In genomic region chr15:10487246-10487645, GRCm38 (mm10) we compare ENCODE assay signal across 8 mouse cellular contexts. TPM values are rescaled to one million over a fixed set of nuclear protein-coding genes. Genes with fewer than 3 reads are reported as not detected.
DNase-seq lines count a peak whose midpoint lies in the region; ATAC-seq and TF ChIP-seq lines count a peak whose summit lies in the region.

No protein-coding gene starts in this region.

- no peak overlapping the region for H3K9ac ChIP-seq in lung, embryonic 14.5 days
- H3K9ac ChIP-seq in embryonic facial prominence, embryonic 15.5 days, result no peak overlapping the region
- no peak overlapping the region for H3K9ac ChIP-seq in stomach, embryonic 14.5 days (replicated peaks; ENCODE audit: low read depth, low read length)

- no peaks in the 10 kb centered on the region for H3K4me1 ChIP-seq in lung, embryonic 14.5 days (ENCODE audit: insufficient read depth)
- H3K4me1 ChIP-seq in embryonic facial prominence, embryonic 15.5 days, result peaks cover 25% of the 10 kb centered on the region
- H3K4me1 ChIP-seq in limb, embryonic 10.5 days, result peaks cover 17% of the 10 kb centered on the region
- peaks cover 3% of the 10 kb centered on the region; the same call in 1 of the 2 replicates for H3K4me1 ChIP-seq in stomach, embryonic 14.5 days (ENCODE audit: control insufficient read depth, insufficient read depth, low read length)

- WGBS in lung, embryonic 14.5 days, result 60% methylated on average over 2 of the region's 2 CpGs
- WGBS in embryonic facial prominence, embryonic 15.5 days, result 47% methylated on average over 2 of the region's 2 CpGs
- WGBS in limb, embryonic 10.5 days, result 69% methylated on average over 2 of the region's 2 CpGs
- 62% methylated on average over 2 of the region's 2 CpGs for WGBS in stomach, embryonic 14.5 days

- peak overlapping the region; percentile 81 for H3K4me2 ChIP-seq in lung, embryonic 14.5 days
- peak overlapping the region; percentile 77 for H3K4me2 ChIP-seq in embryonic facial prominence, embryonic 15.5 days (replicated peaks)
- peak overlapping the region; percentile 46 for H3K4me2 ChIP-seq in stomach, embryonic 14.5 days (replicated peaks; ENCODE audit: low read depth, low read length)

- no peak for ATAC-seq in lung, embryonic 14.5 days (ENCODE audit: insufficient read depth)
- ATAC-seq in embryonic facial prominence, embryonic 15.5 days (ENCODE audit: insufficient number of reproducible peaks, low FRiP score, low TSS enrichment, low read depth), result no peak
- ATAC-seq in stomach, embryonic 14.5 days (ENCODE audit: insufficient number of reproducible peaks, insufficient read depth, low FRiP score, low read depth), result no peak
- no peak for ATAC-seq in monocyte, adult 5-6 weeks (replicated peaks; ENCODE audit: insufficient number of reproducible peaks, low FRiP score, low TSS enrichment, poor library complexity, severe bottlenecking)
- ATAC-seq in frontal cortex, adult (ENCODE audit: low TSS enrichment), result no peak

- H3K27me3 ChIP-seq in lung, embryonic 14.5 days (ENCODE audit: insufficient read depth, low read length), result no peaks in the 10 kb centered on the region
- H3K27me3 ChIP-seq in embryonic facial prominence, embryonic 15.5 days, result no peaks in the 10 kb centered on the region
- no peaks in the 10 kb centered on the region for H3K27me3 ChIP-seq in limb, embryonic 10.5 days (ENCODE audit: low read depth, poor library complexity, severe bottlenecking)
- H3K27me3 ChIP-seq in stomach, embryonic 14.5 days (ENCODE audit: control insufficient read depth, insufficient read depth, low read length), result no peaks in the 10 kb centered on the region

- DNase-seq in lung, embryonic 14.5 days, result no peak
- DNase-seq in lung, adult 18-20 months, result no peak
- no peak for DNase-seq in limb, embryonic 10.5 days (ENCODE audit: low spot score)
- DNase-seq in ovary, postnatal 36 days (ENCODE audit: low spot score), result no peak

- H3K27ac ChIP-seq in lung, embryonic 14.5 days (ENCODE audit: low read depth), result no peak overlapping the region
- no peak overlapping the region for H3K27ac ChIP-seq in embryonic facial prominence, embryonic 15.5 days (replicated peaks)
- no peak overlapping the region for H3K27ac ChIP-seq in limb, embryonic 10.5 days
- H3K27ac ChIP-seq in stomach, embryonic 14.5 days (ENCODE audit: low read length), result no peak overlapping the region

- H3K4me3 ChIP-seq in lung, embryonic 14.5 days (ENCODE audit: low read depth, low read length), result peak overlapping the region; percentile 83
- peak overlapping the region; percentile 80; the same call in 1 of the 2 replicates for H3K4me3 ChIP-seq in embryonic facial prominence, embryonic 15.5 days (replicated peaks)
- peak overlapping the region; percentile 85 for H3K4me3 ChIP-seq in limb, embryonic 10.5 days
- peak overlapping the region; percentile 78; the same call in 1 of the 2 replicates for H3K4me3 ChIP-seq in stomach, embryonic 14.5 days (ENCODE audit: low read depth, low read length)

- H3K9me3 ChIP-seq in lung, embryonic 14.5 days (ENCODE audit: low read depth, low read length), result no peaks in the 10 kb centered on the region
- H3K9me3 ChIP-seq in embryonic facial prominence, embryonic 15.5 days (replicated peaks), result no peaks in the 10 kb centered on the region
- H3K9me3 ChIP-seq in limb, embryonic 10.5 days (replicated peaks), result no peaks in the 10 kb centered on the region
- H3K9me3 ChIP-seq in stomach, embryonic 14.5 days (ENCODE audit: control insufficient read depth, low read depth, low read length), result no peaks in the 10 kb centered on the region

- no peak for TF ChIP-seq CTCF in lung, embryonic 14.5 days (IDR thresholded peaks at IDR 0.05; ENCODE audit: low read depth)

- H3K36me3 ChIP-seq in lung, embryonic 14.5 days (ENCODE audit: insufficient read depth), result peaks cover 20% of the 10 kb centered on the region
- H3K36me3 ChIP-seq in embryonic facial prominence, embryonic 15.5 days, result peaks cover 23% of the 10 kb centered on the region
- peaks cover 50% of the 10 kb centered on the region for H3K36me3 ChIP-seq in limb, embryonic 10.5 days
- peaks cover 11% of the 10 kb centered on the region for H3K36me3 ChIP-seq in stomach, embryonic 14.5 days (ENCODE audit: control insufficient read depth, insufficient read depth, low read length)

RNA-seq across cellular contexts. Expression of gene Rad1, which starts 1.4 kb away (rescaled TPM):
- polyA plus RNA-seq in lung, embryonic 14.5 days (2014; fragmentation: Nextera tagmentation; extraction: Ambion mirVana), result 25.1 and 25.4 TPM in 2 replicates
- polyA plus RNA-seq in embryonic facial prominence, embryonic 15.5 days (2015; fragmentation: Nextera tagmentation; extraction: Ambion mirVana), result 28.0 and 32.9 TPM in 2 replicates
- polyA plus RNA-seq in limb, embryonic 10.5 days (2016; fragmentation: Nextera tagmentation; extraction: Ambion mirVana), result 53.5 and 53.8 TPM in 2 replicates
- polyA plus RNA-seq in stomach, embryonic 14.5 days (2014; fragmentation: Nextera tagmentation; extraction: Ambion mirVana), result 23.7 and 26.4 TPM in 2 replicates
- total RNA-seq in monocyte, adult 5-6 weeks (2017), result 3.8 to 18.1 TPM (median 7.0 TPM) in 3 replicates

RNA-seq across cellular contexts. Expression of gene Brix1, which starts 1.5 kb away (rescaled TPM):
- polyA plus RNA-seq in lung, embryonic 14.5 days (2014; fragmentation: Nextera tagmentation; extraction: Ambion mirVana), result 120 and 126 TPM in 2 replicates
- polyA plus RNA-seq in embryonic facial prominence, embryonic 15.5 days (2015; fragmentation: Nextera tagmentation; extraction: Ambion mirVana), result 86.0 and 86.5 TPM in 2 replicates
- polyA plus RNA-seq in limb, embryonic 10.5 days (2016; fragmentation: Nextera tagmentation; extraction: Ambion mirVana), result 144 and 151 TPM in 2 replicates
- 107 and 118 TPM in 2 replicates for polyA plus RNA-seq in stomach, embryonic 14.5 days (2014; fragmentation: Nextera tagmentation; extraction: Ambion mirVana)
- 15.8 to 23.5 TPM (median 20.3 TPM) in 3 replicates for total RNA-seq in monocyte, adult 5-6 weeks (2017)

RNA-seq across cellular contexts. Expression of gene Dnajc21, which starts 16.9 kb away (rescaled TPM):
- polyA plus RNA-seq in lung, embryonic 14.5 days (2014; fragmentation: Nextera tagmentation; extraction: Ambion mirVana), result 15.0 and 17.9 TPM in 2 replicates
- polyA plus RNA-seq in embryonic facial prominence, embryonic 15.5 days (2015; fragmentation: Nextera tagmentation; extraction: Ambion mirVana), result 12.4 and 14.4 TPM in 2 replicates
- 13.0 and 13.2 TPM in 2 replicates for polyA plus RNA-seq in limb, embryonic 10.5 days (2016; fragmentation: Nextera tagmentation; extraction: Ambion mirVana)
- 12.4 and 13.2 TPM in 2 replicates for polyA plus RNA-seq in stomach, embryonic 14.5 days (2014; fragmentation: Nextera tagmentation; extraction: Ambion mirVana)
- 62.2 to 64.0 TPM (median 62.3 TPM) in 3 replicates for total RNA-seq in monocyte, adult 5-6 weeks (2017)
